20 mouse cellular contexts compared by ENCODE assay signal in the genomic region with DNA sequence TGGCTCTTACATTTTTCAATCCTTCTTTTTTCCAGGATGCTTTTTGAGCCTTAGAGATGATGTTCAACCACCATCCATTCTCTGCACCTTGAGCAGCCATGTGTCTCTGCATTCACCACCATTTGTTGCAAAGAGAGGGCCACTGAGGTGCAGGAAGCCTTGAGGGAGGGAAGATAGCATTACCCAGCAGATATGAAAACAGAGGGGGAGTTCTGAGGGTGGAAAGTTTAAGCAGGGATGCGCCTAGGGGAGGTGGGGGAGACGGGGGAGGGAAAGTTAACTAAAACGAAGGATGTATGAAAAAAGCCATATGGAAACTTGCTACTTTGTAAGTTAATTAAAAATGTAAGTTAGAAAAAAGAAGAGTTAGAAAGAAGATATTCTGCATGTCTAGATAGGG.
DNase-seq lines count a peak whose midpoint lies in the region; ATAC-seq and TF ChIP-seq lines count a peak whose summit lies in the region.
"Had no signal": no experiment of that assay in that cellular context is flagged by ENCODE, and none has a peak within 500 bp of the region (broad histone marks: within the 10 kb centered on the region; RNA-seq: fewer than 3 reads in every experiment).

No protein-coding gene starts in this region.

- no peaks in the 10 kb centered on the region for H3K9me3 ChIP-seq in liver, postnatal 0 days (ENCODE audit: low read length)
- H3K9me3 ChIP-seq: G1E had no signal

- H3K4me3 ChIP-seq in liver, postnatal 0 days (ENCODE audit: low read depth, low read length) = no peak overlapping the region

- peak; percentile 78 for ATAC-seq in frontal cortex, adult (ENCODE audit: low TSS enrichment)
- ATAC-seq in liver, postnatal 0 days = no peak
- ATAC-seq: activated CD4-positive, CD25-positive, alpha-beta regulatory T cell, adult 4 months; CD4-positive, CD25-positive, alpha-beta regulatory T cell, adult 4 months; Patski had no signal

- no peaks in the 10 kb centered on the region for H3K36me3 ChIP-seq in liver, postnatal 0 days (replicated peaks; ENCODE audit: insufficient read depth, low read length)
- H3K36me3 ChIP-seq: G1E had no signal

- H3K4me1 ChIP-seq in liver, postnatal 0 days (ENCODE audit: insufficient read depth) = no peaks in the 10 kb centered on the region

- no peak for TF ChIP-seq CTCF in liver, postnatal 0 days (IDR thresholded peaks at IDR 0.05; ENCODE audit: low read depth)

- no peak for DNase-seq in frontal cortex, postnatal 36 days (ENCODE audit: low spot score in 2 of 2)
- DNase-seq in brain, adult 2 months (ENCODE audit: low read depth, low spot score) = peak; percentile 48
- DNase-seq in liver, postnatal 0 days = no peak
- DNase-seq: adrenal gland, adult 2 months; adrenal gland, adult 8-10 months; adrenal gland, postnatal 10 days; adrenal gland, postnatal 14 days; adrenal gland, postnatal 25 days; adrenal gland, postnatal 36 days; B cell, adult 2 months; cerebellum, adult 11 months; cerebellum, adult 11-12 months; cerebellum, adult 18-20 months; cerebellum, adult 2 months had no signal

- no peak overlapping the region for H3K9ac ChIP-seq in liver, postnatal 0 days (replicated peaks)

- 82% methylated on average over 3 of the region's 3 CpGs for WGBS in liver, postnatal 0 days (ENCODE audit: insufficient replicate concordance)

- no peak for TF ChIP-seq EP300 in liver, postnatal 0 days (IDR thresholded peaks at IDR 0.05; ENCODE audit: low read depth)

- no peak overlapping the region for H3K27ac ChIP-seq in liver, postnatal 0 days (ENCODE audit: low read depth)

- no peak overlapping the region for H3K4me2 ChIP-seq in liver, postnatal 0 days (ENCODE audit: low read depth, low read length)

- H3K27me3 ChIP-seq in liver, postnatal 0 days (ENCODE audit: insufficient read depth, low read length) = no peaks in the 10 kb centered on the region
- H3K27me3 ChIP-seq: CH12.LX had no signal
